Mouse (Mus musculus) MEL (cell line): Measurements from ENCODE around the gene Armcx3. TPM values are rescaled to one million over a fixed set of nuclear protein-coding genes. Genes with fewer than 3 reads are reported as not detected.
A peak's percentile ranks its signal among the peaks of the same experiment; 100 is the strongest.
"Not testable (repeated sequence)": the region's sequence is repeated elsewhere in the genome, so short reads cannot be mapped to it uniquely, and the experiment has no call there.

Source experiments
- DNase-seq: peaks from one replicate; pipeline ENCODE4 v3.0.0; 2011; ENCODE audit warnings: low read depth, low spot score
- H3K27ac ChIP-seq: 2 replicates; pipeline ENCODE4 v1.5.1; 2012; ENCODE audit warnings: low read depth, mild to moderate bottlenecking, control low read depth, low read length, moderate library complexity; ENCODE audit not compliant: control insufficient read depth
- H3K27me3 ChIP-seq, 2 experiments: fragments of 150-350 bp in 1 of 2; sonication (generic) in 1 of 2; 2 replicates each; pipeline ENCODE4 v1.6.1; 2012; ENCODE audit warnings: low read length in 2 of 2, mild to moderate bottlenecking in 2 of 2, improper control_type of control experiment in 1 of 2, moderate library complexity in 1 of 2; ENCODE audit not compliant: insufficient read depth in 2 of 2, control insufficient read depth in 1 of 2
- H3K36me3 ChIP-seq, 2 experiments: 2 replicates each; pipeline ENCODE4 v1.6.1; 2012 to 2014; ENCODE audit warnings: low read length in 2 of 2, improper control_type of control experiment in 1 of 2, inconsistent platforms in 1 of 2, mild to moderate bottlenecking in 1 of 2; ENCODE audit not compliant: insufficient read depth in 2 of 2, control insufficient read depth in 1 of 2
- H3K4me1 ChIP-seq, 2 experiments: fragments of 150-350 bp in 1 of 2; sonication (generic) in 1 of 2; 2 replicates each; pipeline ENCODE4 v1.6.1; 2012; ENCODE audit warnings: low read length in 2 of 2, improper control_type of control experiment in 1 of 2, mild to moderate bottlenecking in 1 of 2; ENCODE audit not compliant: insufficient read depth in 2 of 2, control insufficient read depth in 1 of 2
- H3K4me3 ChIP-seq, 2 experiments: fragments of 150-350 bp in 1 of 2; sonication (generic) in 1 of 2; 2 replicates each; pipeline ENCODE4 v1.5.1; 2012; ENCODE audit warnings: low read depth in 2 of 2, low read length in 2 of 2, mild to moderate bottlenecking in 2 of 2, moderate library complexity in 2 of 2, control low read depth in 1 of 2, improper control_type of control experiment in 1 of 2; ENCODE audit not compliant: control insufficient read depth in 1 of 2, insufficient read depth in 1 of 2
- H3K79me2 ChIP-seq: 2 replicates; pipeline ENCODE4 v1.6.1; 2012; ENCODE audit warnings: mild to moderate bottlenecking, low read length, moderate library complexity; ENCODE audit not compliant: control insufficient read depth, poor library complexity, insufficient read depth
- H3K9ac ChIP-seq: 2 replicates; pipeline ENCODE4 v1.6.1; 2012; ENCODE audit warnings: low read depth, mild to moderate bottlenecking, control low read depth, low read length, moderate library complexity; ENCODE audit not compliant: control insufficient read depth, poor library complexity, severe bottlenecking
- H3K9me3 ChIP-seq: fragments of 150-350 bp; sonication (generic); replicated peaks from 2 replicates; pipeline ENCODE4 v1.6.1; 2012; ENCODE audit warnings: mild to moderate bottlenecking, low read length, improper control_type of control experiment, moderate library complexity; ENCODE audit not compliant: insufficient read depth
- CHD1 ChIP-seq: IDR thresholded peaks from 2 replicates; pipeline ENCODE4 v1.6.1; 2012; ENCODE audit warnings: low read depth, mild to moderate bottlenecking, inconsistent platforms, low read length, improper control_type of control experiment
- CTCF ChIP-seq, 3 experiments: IDR thresholded peaks in 2 of 3; conservative IDR thresholded peaks in 1 of 3; 2 replicates each; pipeline ENCODE4 v1.5.1; 2011 to 2012; ENCODE audit warnings: low read length in 3 of 3, low read depth in 2 of 3, mild to moderate bottlenecking in 2 of 3, improper control_type of control experiment in 1 of 3, inconsistent platforms in 1 of 3, mixed read lengths in 1 of 3, moderate library complexity in 1 of 3; ENCODE audit not compliant: control insufficient read depth in 1 of 3, insufficient read depth in 1 of 3, poor library complexity in 1 of 3, severe bottlenecking in 1 of 3
- GABPA ChIP-seq: IDR thresholded peaks from 2 replicates; pipeline ENCODE4 v1.6.1; 2012; ENCODE audit warnings: low read depth, mild to moderate bottlenecking, inconsistent platforms, low read length, improper control_type of control experiment, moderate library complexity
- HCFC1 ChIP-seq: IDR thresholded peaks from 2 replicates; pipeline ENCODE4 v1.6.1; 2012; ENCODE audit warnings: low read depth, mild to moderate bottlenecking, inconsistent platforms, low read length, improper control_type of control experiment, moderate library complexity
- JUND ChIP-seq: IDR thresholded peaks from 2 replicates; pipeline ENCODE4 v1.6.1; 2011; ENCODE audit warnings: low read depth, mild to moderate bottlenecking, improper control_type of control experiment, low read length
- KAT2A ChIP-seq: conservative IDR thresholded peaks from 2 replicates; pipeline ENCODE4 v1.6.1; 2012; ENCODE audit warnings: low read depth, low read length, improper control_type of control experiment, inconsistent platforms
- MAX ChIP-seq: IDR thresholded peaks from 2 replicates; pipeline ENCODE4 v1.6.1; 2011; ENCODE audit warnings: low read length, improper control_type of control experiment
- MXI1 ChIP-seq: IDR thresholded peaks from 2 replicates; pipeline ENCODE4 v1.6.1; 2011; ENCODE audit warnings: mild to moderate bottlenecking, low read depth, low read length, improper control_type of control experiment
- NRF1 ChIP-seq: IDR thresholded peaks from 2 replicates; pipeline ENCODE4 v1.6.1; 2014; ENCODE audit warnings: low read depth, mild to moderate bottlenecking, inconsistent platforms, low read length, improper control_type of control experiment, moderate library complexity; ENCODE audit not compliant: poor library complexity, insufficient read depth, severe bottlenecking
- POLR2A ChIP-seq, 2 experiments: IDR thresholded peaks; 2 replicates each; pipeline ENCODE4 v1.6.1; 2011 to 2012; ENCODE audit warnings: low read length in 2 of 2, mild to moderate bottlenecking in 2 of 2, control low read depth in 1 of 2, improper control_type of control experiment in 1 of 2, low read depth in 1 of 2, moderate library complexity in 1 of 2; ENCODE audit not compliant: control insufficient read depth in 1 of 2, insufficient read depth in 1 of 2, poor library complexity in 1 of 2
- POLR2AphosphoS2 ChIP-seq: IDR thresholded peaks from 2 replicates; pipeline ENCODE4 v1.6.1; 2011; ENCODE audit warnings: low read length, improper control_type of control experiment
- RCOR1 ChIP-seq: IDR thresholded peaks from 2 replicates; pipeline ENCODE4 v1.6.1; 2012; ENCODE audit warnings: low read depth, mild to moderate bottlenecking, inconsistent platforms, low read length, improper control_type of control experiment
- SIN3A ChIP-seq: IDR thresholded peaks from 2 replicates; pipeline ENCODE4 v1.6.1; 2012; ENCODE audit warnings: low read length, improper control_type of control experiment, inconsistent platforms
- SMC3 ChIP-seq: IDR thresholded peaks from 2 replicates; pipeline ENCODE4 v1.6.1; 2011; ENCODE audit warnings: low read depth, low read length, improper control_type of control experiment
- TCF12 ChIP-seq: IDR thresholded peaks from 2 replicates; pipeline ENCODE4 v1.6.1; 2014; ENCODE audit warnings: low read depth, mild to moderate bottlenecking, inconsistent platforms, low read length, improper control_type of control experiment, moderate library complexity
- ZC3H11A ChIP-seq: IDR thresholded peaks from 2 replicates; pipeline ENCODE4 v1.6.1; 2012; ENCODE audit warnings: low read depth, mild to moderate bottlenecking, inconsistent platforms, low read length, improper control_type of control experiment
- ZNF384 ChIP-seq: IDR thresholded peaks from 2 replicates; pipeline ENCODE4 v1.6.1; 2012; ENCODE audit warnings: low read depth, mild to moderate bottlenecking, inconsistent platforms, low read length, improper control_type of control experiment
- polyA plus RNA-seq, 2 experiments: library from polyadenylated mRNA; stranded (reverse) in 1 of 2; unstranded in 1 of 2; fragments of >175 nt in 1 of 2; fragments of >200 nt in 1 of 2; gene quantifications; 2 replicates each; pipeline versions ENCODE4 v1.2.1 to v1.2.4; 2012; ENCODE audit warnings: low replicate concordance in 2 of 2, low read depth in 1 of 2; ENCODE audit not compliant: insufficient read length in 2 of 2, insufficient read depth in 1 of 2, missing spikeins in 1 of 2
- total RNA-seq: library from RNA; depleted of rRNA; stranded (reverse); fragments of 300-350 nt; gene quantifications from 2 replicates; pipeline ENCODE4 v1.2.3, GENCODE M21; 2012

Armcx3 gene
- total and polyA plus RNA-seq, 3 experiments: 5.0 to 5.5 TPM; not detected in 1

DNA sequence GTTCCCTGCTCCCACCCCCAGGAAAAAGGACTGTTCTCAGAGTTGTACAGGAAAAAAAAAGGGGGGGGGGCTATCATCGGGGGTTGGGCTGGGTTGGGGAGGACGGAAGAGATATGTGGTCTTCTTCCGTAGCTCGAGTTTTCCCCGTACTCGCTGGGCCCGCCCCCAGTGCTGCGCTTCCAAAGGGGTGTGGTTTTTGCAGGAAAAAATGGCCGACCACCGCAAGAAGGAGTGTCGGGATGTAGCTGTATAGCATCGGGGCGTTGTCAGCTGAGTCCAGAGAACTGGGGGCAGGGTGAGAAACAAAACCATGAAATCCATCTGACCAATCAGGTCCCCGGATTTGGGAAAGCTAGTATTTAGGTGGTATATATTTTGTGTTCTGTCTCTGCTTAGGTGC, 37.9 kb upstream of the Armcx3 start:
- Histone ChIP-seq H3K4me3 (no peak overlapping the region), H3K9me3 (no peaks in the 10 kb centered on the region), H3K9ac (no peak overlapping the region), H3K4me1 (no peaks in the 10 kb centered on the region), H3K27ac (no peak overlapping the region), H3K27me3 (peaks cover 17 to 30% of the 10 kb centered on the region in 2 experiments), H3K79me2 (no peaks in the 10 kb centered on the region)
- no peak for DNase-seq
- TF ChIP-seq NRF1 (no peak), CHD1 (no peak), ZNF384 (no peak), GABPA (no peak), POLR2A (IDR thresholded peaks at IDR 0.05; ENCODE audit: control insufficient read depth in 1 of 2, insufficient read depth in 1 of 2, low read depth in 1 of 2, low read length in 2 of 2, poor library complexity in 1 of 2) (no peak), RCOR1 (no peak), KAT2A (no peak), SIN3A (no peak), POLR2AphosphoS2 (no peak)
- TF ChIP-seq, all 39 proteins: peak for 0
- H3K36me3 ChIP-seq: no peaks in the 10 kb centered on the region

DNA sequence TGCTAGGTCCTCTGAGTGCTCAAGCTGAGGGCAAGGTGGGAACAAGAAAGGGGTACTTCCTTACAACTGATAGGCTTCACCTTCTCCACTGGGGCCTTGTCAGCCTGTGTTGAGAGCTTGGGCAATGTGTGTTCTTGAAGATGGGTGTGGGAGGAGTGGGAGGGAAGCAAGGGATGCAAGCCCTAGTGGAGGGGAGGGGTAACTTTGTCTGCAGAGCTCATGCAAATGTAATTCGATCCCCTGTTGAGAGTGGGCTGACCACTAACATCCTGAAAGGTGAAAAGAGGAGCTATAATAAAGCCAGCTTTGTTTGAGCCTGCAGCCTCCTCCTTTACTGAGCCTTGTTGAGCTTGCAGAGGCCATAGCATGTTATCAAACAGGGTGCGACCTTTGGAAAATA, 32.6 kb upstream of the Armcx3 start:
- H3K9me3 ChIP-seq, H3K4me3 ChIP-seq, H3K9ac ChIP-seq, DNase-seq, H3K27ac ChIP-seq, H3K4me1 ChIP-seq, H3K79me2 ChIP-seq, H3K36me3 ChIP-seq: not testable (repeated sequence)
- H3K27me3 ChIP-seq: peaks cover 10 to 36% of the 10 kb centered on the region in 2 experiments

DNA sequence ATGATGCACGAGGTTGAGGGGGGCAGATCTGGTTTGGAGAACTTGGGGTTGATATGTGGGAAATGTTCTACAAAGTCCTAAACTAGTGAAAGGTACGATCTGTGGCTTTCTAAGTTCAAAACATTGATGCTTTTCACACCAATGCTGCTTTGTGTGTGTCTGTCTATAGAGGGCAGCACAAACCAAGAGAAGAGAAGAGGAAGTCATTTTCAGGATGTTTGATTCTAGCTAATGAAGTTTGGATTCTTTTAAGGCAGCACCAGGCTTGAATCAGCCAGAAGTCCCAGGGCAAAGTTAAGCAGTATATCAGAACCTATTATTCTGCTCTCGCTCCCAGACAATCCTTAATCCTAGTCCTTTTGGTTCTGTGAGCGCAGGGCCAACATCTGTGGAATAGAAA, 26.6 kb upstream of the Armcx3 start:
- Histone ChIP-seq H3K9ac (0 out of 2 replicates have a peak overlapping the region, but pooled peaks have one; percentile 20), H3K4me1 (no peaks in the 10 kb centered on the region), H3K79me2 (no peaks in the 10 kb centered on the region), H3K36me3 (no peaks in the 10 kb centered on the region), H3K27me3 (peaks cover 5 to 14% of the 10 kb centered on the region in 2 experiments), H3K27ac (no peak overlapping the region), H3K4me3 (no peak overlapping the region), H3K9me3 (no peaks in the 10 kb centered on the region)
- peak; percentile 74 for DNase-seq
- TF ChIP-seq HCFC1: no peak
- TF ChIP-seq JUND: no peak
- no peak for TF ChIP-seq MAX
- no peak for TF ChIP-seq POLR2AphosphoS2
- no peak for TF ChIP-seq TCF12
- peak; percentile 94 for TF ChIP-seq SMC3
- peak; percentile 85 for TF ChIP-seq ZC3H11A
- TF ChIP-seq MXI1: no peak
- peak; percentile 19 to 99 (median 65); a peak in 5 of 6 replicates for TF ChIP-seq CTCF (IDR thresholded peaks at IDR 0.05 in 2 of 3, conservative IDR thresholded peaks at IDR 0.05 in 1 of 3; ENCODE audit: control insufficient read depth in 1 of 3, insufficient read depth in 1 of 3, low read depth in 2 of 3, low read length in 3 of 3, poor library complexity in 1 of 3, severe bottlenecking in 1 of 3)
